Mouse (Mus musculus) gastrocnemius, postnatal 14 days (tissue): ENCODE measurements at regions not wholly inside any gene's neighbourhood (a gene's known extent, or its start where the extent isn't known, plus 50 kb on each side); places are given as distances from the start of the nearest gene placed in this dataset.

ENCODE experiments used
- DNase-seq: peaks from one replicate; pipeline ENCODE4 v3.0.0; 2021; ENCODE audit warnings: mixed read lengths
- intact Hi-C: fragments of 180-260 bp; cut with DNase I; formaldehyde crosslinking; loops from one replicate; pipeline ENCODE4 v1.15.1; 2025; ENCODE audit warnings: low total_unique reads

GRCm38 (mm10) chr12:28380203-28380602 is 172.0 kb downstream of the Dcdc2c start:
- DNase-seq, result no peak
- intact Hi-C loops, result no loop called here

GRCm38 (mm10) chr12:28377968-28378367 is 174.2 kb downstream of the Dcdc2c start:
- intact Hi-C loops, result no loop called here
- no peak for DNase-seq

GRCm38 (mm10) chr12:28377373-28377772 is 174.8 kb downstream of the Dcdc2c start:
- intact Hi-C loops, result no loop called here
- no peak for DNase-seq

- intact Hi-C loops, result no loop called here
- no peak for DNase-seq
These were observed 175.4 kb downstream of the Dcdc2c start for GRCm38 (mm10) chr12:28376770-28377169.

- DNase-seq, result no peak
- intact Hi-C loops, result no loop called here
These were observed 186.9 kb downstream of the Dcdc2c start for GRCm38 (mm10) chr12:28365304-28365703.

GRCm38 (mm10) chr12:28358737-28359333 is 193.4 kb downstream of the Dcdc2c start:
- DNase-seq, result no peak
- intact Hi-C loops, result no loop called here

GRCm38 (mm10) chr12:28357764-28358163 is 194.4 kb downstream of the Dcdc2c start:
- intact Hi-C loops, result no loop called here
- no peak for DNase-seq

- DNase-seq, result no peak
These were observed 199.1 kb downstream of the Dcdc2c start for GRCm38 (mm10) chr12:28353140-28353539.

GRCm38 (mm10) chr12:28352571-28352970 is 199.6 kb downstream of the Dcdc2c start:
- DNase-seq, result no peak
- intact Hi-C loops, result no loop called here

More at GRCm38 (mm10) chr12:28353140-28353539, 199.1 kb downstream of the Dcdc2c start:
- intact Hi-C loops, result no loop called here

- intact Hi-C loops, result no loop called here
These were observed 209.5 kb downstream of the Dcdc2c start for GRCm38 (mm10) chr12:28342735-28343134.

GRCm38 (mm10) chr12:28332591-28332990 is 219.6 kb downstream of the Dcdc2c start:
- DNase-seq, result no peak
- intact Hi-C loops, result no loop called here

More at GRCm38 (mm10) chr12:28342735-28343134, 209.5 kb downstream of the Dcdc2c start:
- DNase-seq, result no peak

GRCm38 (mm10) chr12:28331843-28332242 is 220.4 kb downstream of the Dcdc2c start:
- no peak for DNase-seq
- intact Hi-C loops, result no loop called here

GRCm38 (mm10) chr12:28323659-28324058 is 228.5 kb downstream of the Dcdc2c start:
- no peak for DNase-seq
- intact Hi-C loops, result no loop called here

- DNase-seq, result no peak
- intact Hi-C loops, result no loop called here
These were observed 243.0 kb downstream of the Dcdc2c start for GRCm38 (mm10) chr12:28309226-28309625.

GRCm38 (mm10) chr12:28302038-28302581 is 250.1 kb downstream of the Dcdc2c start:
- no peak for DNase-seq
- intact Hi-C loops, result no loop called here

- no peak for DNase-seq
- intact Hi-C loops, result no loop called here
These were observed 263.8 kb downstream of the Dcdc2c start for GRCm38 (mm10) chr12:28288376-28288896.

- no peak for DNase-seq
- intact Hi-C loops, result no loop called here
These were observed 296.7 kb downstream of the Dcdc2c start for GRCm38 (mm10) chr12:28255524-28255923.

- intact Hi-C loops, result no loop called here
These were observed 301.7 kb downstream of the Dcdc2c start for GRCm38 (mm10) chr12:28250526-28250925.

GRCm38 (mm10) chr12:28248749-28249148 is 303.4 kb downstream of the Dcdc2c start:
- intact Hi-C loops, result no loop called here
- peak; percentile 15 for DNase-seq

More at GRCm38 (mm10) chr12:28250526-28250925, 301.7 kb downstream of the Dcdc2c start:
- DNase-seq, result no peak

- no peak for DNase-seq
- intact Hi-C loops, result no loop called here
These were observed 303.9 kb downstream of the Dcdc2c start for GRCm38 (mm10) chr12:28248287-28248686.

GRCm38 (mm10) chr12:28238016-28238415 is 314.2 kb downstream of the Dcdc2c start:
- intact Hi-C loops, result no loop called here

More at GRCm38 (mm10) chr12:28238016-28238415, 314.2 kb downstream of the Dcdc2c start:
- no peak for DNase-seq
